9 mouse cellular contexts compared by ENCODE assay signal in the genomic region with DNA sequence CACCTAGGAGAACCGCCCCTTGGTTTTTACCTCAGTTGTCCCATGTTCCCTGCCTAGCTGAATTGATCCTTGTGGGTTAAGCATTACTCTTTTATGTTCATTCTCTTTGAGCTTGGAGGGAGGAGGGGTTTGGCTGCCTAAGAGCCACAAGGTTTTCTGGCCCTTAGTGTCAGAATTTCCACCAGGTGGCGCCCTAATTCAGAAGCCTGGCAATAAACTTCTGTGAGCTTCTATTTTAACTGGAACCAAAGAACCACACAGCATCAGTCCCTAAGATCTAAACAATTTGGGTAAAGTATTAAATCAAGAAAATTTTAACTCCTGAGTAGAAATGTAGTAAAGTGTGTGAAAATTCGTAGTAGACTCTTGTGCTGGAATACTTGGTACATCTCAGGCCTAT.
DNase-seq lines count a peak whose midpoint lies in the region; ATAC-seq lines count a peak whose summit lies in the region.
"Had no signal": no experiment of that assay in that cellular context is flagged by ENCODE, and none has a peak within 500 bp of the region (broad histone marks: within the 10 kb centered on the region; RNA-seq: fewer than 3 reads in every experiment).

No protein-coding gene starts in this region.

- H3K4me3 ChIP-seq in liver, embryonic 13.5 days (replicated peaks), result no peak overlapping the region
- H3K4me3 ChIP-seq: hindbrain, embryonic 15.5 days had no signal

- peaks cover 5% of the 10 kb centered on the region; the same call in 1 of the 2 replicates for H3K36me3 ChIP-seq in liver, embryonic 13.5 days
- H3K36me3 ChIP-seq: hindbrain, embryonic 15.5 days had no signal

- H3K4me1 ChIP-seq in liver, embryonic 13.5 days (replicated peaks), result peaks cover 50% of the 10 kb centered on the region

- no peaks in the 10 kb centered on the region for H3K27me3 ChIP-seq in liver, embryonic 13.5 days
- H3K27me3 ChIP-seq: hindbrain, embryonic 15.5 days had no signal

- peak; percentile 80 for DNase-seq in CD4-positive helper T cell, adult 2 months (ENCODE audit: low read depth, low spot score)
- DNase-seq in NIH3T3 (ENCODE audit: low read depth), result peak; percentile 93
- DNase-seq in cerebellum, postnatal 25 days, result peak; percentile 50 to 77
- DNase-seq in gastrocnemius, adult 8-10 months (ENCODE audit: low spot score in 2 of 2), result peak; percentile 51 to 65
- DNase-seq in kidney, postnatal 10 days, result peak; percentile 89
- DNase-seq in liver, embryonic 13.5 days, result peak; percentile 48
- DNase-seq in retina, adult 2 months (ENCODE audit: low read depth, low spot score), result peak; percentile 34
- peak; percentile 85 for DNase-seq in thymus, postnatal 14 days

- no peak overlapping the region for H3K27ac ChIP-seq in liver, embryonic 13.5 days
- H3K27ac ChIP-seq: hindbrain, embryonic 15.5 days had no signal

- H3K4me2 ChIP-seq in liver, embryonic 13.5 days, result no peak overlapping the region
- H3K4me2 ChIP-seq: hindbrain, embryonic 15.5 days had no signal

- H3K9ac ChIP-seq in liver, embryonic 13.5 days, result no peak overlapping the region
- H3K9ac ChIP-seq: hindbrain, embryonic 15.5 days had no signal

- WGBS in liver, embryonic 13.5 days (ENCODE audit: insufficient replicate concordance), result 25% methylated on average over 3 of the region's 3 CpGs

- ATAC-seq in liver, embryonic 13.5 days (ENCODE audit: low read depth), result no peak

- H3K9me3 ChIP-seq in liver, embryonic 13.5 days (replicated peaks), result no peaks in the 10 kb centered on the region
- H3K9me3 ChIP-seq: hindbrain, embryonic 15.5 days had no signal

Comparison
In these comparisons a context has a peak if more than half of its experiments do, and no peak if none do; other contexts are left out.
1. DNase-seq: peak in every context shown above with its lines; median percentile 93 in NIH3T3; 89 in kidney, postnatal 10 days; 85 in thymus, postnatal 14 days; 80 in CD4-positive helper T cell, adult 2 months; 64 in cerebellum, postnatal 25 days; 58 in gastrocnemius, adult 8-10 months; 48 in liver, embryonic 13.5 days; 34 in retina, adult 2 months.